Mouse (Mus musculus) gastrocnemius, postnatal 4 days (tissue): ENCODE results near the gene Zc3h15. TPM values are rescaled to one million over a fixed set of nuclear protein-coding genes. Genes with fewer than 3 reads are reported as not detected.
"Not testable (repeated sequence)": the region's sequence is repeated elsewhere in the genome, so short reads cannot be mapped to it uniquely, and the experiment has no call there.

Experiments
- DNase-seq, 2 experiments: peaks; one replicate each; pipeline ENCODE4 v3.0.0; 2021 to 2022; ENCODE audit warnings: low spot score in 2 of 2, mixed read lengths in 2 of 2
- total RNA-seq, 2 experiments: library from RNA; stranded (reverse); gene quantifications; 2 replicates each; pipeline ENCODE4 v1.2.3; 2021

Gene Zc3h15
- total RNA-seq, 2 experiments from 2014 or later, result 66.9 to 70.8 TPM

- no peak for DNase-seq
Observed at GRCm38 (mm10) chr2:83709896-83710524, 65.8 kb downstream of the Zc3h15 start.

DNA sequence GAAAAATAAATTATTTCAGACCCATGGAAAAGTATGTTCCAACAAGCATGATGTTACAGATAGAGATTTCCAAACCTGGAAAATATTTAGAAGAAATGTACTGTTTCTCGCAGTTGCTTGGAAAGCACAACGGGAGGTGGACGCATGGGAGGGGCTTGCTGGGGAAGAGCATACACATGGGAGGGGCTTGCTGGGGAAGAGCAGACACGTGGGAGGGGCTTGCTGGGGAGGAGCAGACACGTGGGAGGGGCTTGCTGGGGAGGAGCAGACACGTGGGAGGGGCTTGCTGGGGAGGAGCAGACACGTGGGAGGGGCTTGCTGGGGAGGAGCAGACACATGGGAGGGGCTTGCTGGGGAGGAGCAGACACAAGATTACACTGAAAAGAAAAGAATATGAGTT lies 69.0 kb downstream of the Zc3h15 start:
- DNase-seq, result not testable (repeated sequence)

- no peak for DNase-seq
Observed at GRCm38 (mm10) chr2:83713946-83714345, 69.7 kb downstream of the Zc3h15 start.

Other genes with a start within 250 kb of the Zc3h15 start
- gene Itgav, start 80.0 kb downstream of the Zc3h15 start, total RNA-seq, result 10 to 100 TPM; 69.8 to 73.2 TPM
- 1 to 10 TPM; 7.3 to 9.3 TPM for gene Fam171b, start 168.2 kb downstream of the Zc3h15 start, total RNA-seq